Mouse (Mus musculus): ENCODE data around the gene Lrrn4. TPM values are rescaled to one million over a fixed set of nuclear protein-coding genes. Genes with fewer than 3 reads are reported as not detected.
A peak's percentile ranks its signal among the peaks of the same experiment; 100 is the strongest.

Lrrn4 gene
- polyA plus RNA-seq, 1 experiment from 2014 or later = 9.5 TPM

GRCm38 (mm10) chr2:132867521-132867920 is 13.2 kb downstream of the Lrrn4 start:
- peaks cover 23% of the 10 kb centered on the region; the same call in 1 of the 2 replicates for H3K36me3 ChIP-seq (ENCODE audit: control insufficient read depth, insufficient read depth)
- no peak for TF ChIP-seq CTCF (IDR thresholded peaks at IDR 0.05; ENCODE audit: low read depth)
- H3K27ac ChIP-seq (ENCODE audit: low read depth, low read length) = no peak overlapping the region
- no peak for ATAC-seq
- 62% methylated on average over 5 of the region's 5 CpGs for WGBS
- no peak overlapping the region for H3K9ac ChIP-seq (ENCODE audit: low read depth, low read length)
- no peaks in the 10 kb centered on the region for H3K27me3 ChIP-seq (replicated peaks; ENCODE audit: control insufficient read depth, insufficient read depth, low read length)
- no peak overlapping the region for H3K4me3 ChIP-seq (ENCODE audit: low read depth, low read length)
- H3K4me2 ChIP-seq (replicated peaks; ENCODE audit: low read depth) = no peak overlapping the region
- no peaks in the 10 kb centered on the region for H3K4me1 ChIP-seq (replicated peaks; ENCODE audit: control insufficient read depth, insufficient read depth, low read length)
- no peaks in the 10 kb centered on the region for H3K9me3 ChIP-seq (ENCODE audit: control insufficient read depth)

GRCm38 (mm10) chr2:132863325-132863724 is 17.4 kb downstream of the Lrrn4 start:
- no peak overlapping the region for H3K4me2 ChIP-seq (replicated peaks; ENCODE audit: low read depth)
- no peak for TF ChIP-seq CTCF (IDR thresholded peaks at IDR 0.05; ENCODE audit: low read depth)
- H3K27me3 ChIP-seq (replicated peaks; ENCODE audit: control insufficient read depth, insufficient read depth, low read length) = no peaks in the 10 kb centered on the region
- peaks cover 28% of the 10 kb centered on the region; the same call in 1 of the 2 replicates for H3K36me3 ChIP-seq (ENCODE audit: control insufficient read depth, insufficient read depth)
- 87% methylated on average over 2 of the region's 2 CpGs for WGBS
- H3K9ac ChIP-seq (ENCODE audit: low read depth, low read length) = no peak overlapping the region
- H3K4me3 ChIP-seq (ENCODE audit: low read depth, low read length) = no peak overlapping the region
- H3K9me3 ChIP-seq (ENCODE audit: control insufficient read depth) = no peaks in the 10 kb centered on the region
- no peaks in the 10 kb centered on the region for H3K4me1 ChIP-seq (replicated peaks; ENCODE audit: control insufficient read depth, insufficient read depth, low read length)
- no peak for ATAC-seq
- no peak overlapping the region for H3K27ac ChIP-seq (ENCODE audit: low read depth, low read length)

- WGBS = 80% methylated on average over 2 of the region's 2 CpGs
Measured at GRCm38 (mm10) chr2:132861456-132861855, 19.2 kb downstream of the Lrrn4 start.

GRCm38 (mm10) chr2:132860435-132860834 is 20.3 kb downstream of the Lrrn4 start:
- H3K27ac ChIP-seq (ENCODE audit: low read depth, low read length) = no peak overlapping the region
- no peak for ATAC-seq
- no peak for TF ChIP-seq CTCF (IDR thresholded peaks at IDR 0.05; ENCODE audit: low read depth)
- H3K9me3 ChIP-seq (ENCODE audit: control insufficient read depth) = no peaks in the 10 kb centered on the region
- H3K4me1 ChIP-seq (replicated peaks; ENCODE audit: control insufficient read depth, insufficient read depth, low read length) = no peaks in the 10 kb centered on the region
- H3K4me3 ChIP-seq (ENCODE audit: low read depth, low read length) = no peak overlapping the region
- H3K9ac ChIP-seq (ENCODE audit: low read depth, low read length) = no peak overlapping the region
- H3K27me3 ChIP-seq (replicated peaks; ENCODE audit: control insufficient read depth, insufficient read depth, low read length) = no peaks in the 10 kb centered on the region
- peaks cover 17% of the 10 kb centered on the region; the same call in 1 of the 2 replicates for H3K36me3 ChIP-seq (ENCODE audit: control insufficient read depth, insufficient read depth)
- H3K4me2 ChIP-seq (replicated peaks; ENCODE audit: low read depth) = no peak overlapping the region

More at GRCm38 (mm10) chr2:132861456-132861855, 19.2 kb downstream of the Lrrn4 start:
- Histone ChIP-seq H3K4me2 (replicated peaks; ENCODE audit: low read depth) (no peak overlapping the region), H3K27ac (ENCODE audit: low read depth, low read length) (no peak overlapping the region), H3K4me3 (ENCODE audit: low read depth, low read length) (no peak overlapping the region), H3K4me1 (replicated peaks; ENCODE audit: control insufficient read depth, insufficient read depth, low read length) (no peaks in the 10 kb centered on the region), H3K9me3 (ENCODE audit: control insufficient read depth) (no peaks in the 10 kb centered on the region), H3K36me3 (ENCODE audit: control insufficient read depth, insufficient read depth) (peaks cover 22% of the 10 kb centered on the region; the same call in 1 of the 2 replicates), H3K9ac (ENCODE audit: low read depth, low read length) (no peak overlapping the region), H3K27me3 (replicated peaks; ENCODE audit: control insufficient read depth, insufficient read depth, low read length) (no peaks in the 10 kb centered on the region)
- TF ChIP-seq CTCF (IDR thresholded peaks at IDR 0.05; ENCODE audit: low read depth) = no peak
- ATAC-seq = no peak

GRCm38 (mm10) chr2:132856333-132856732 is 24.4 kb downstream of the Lrrn4 start:
- H3K27me3 ChIP-seq (replicated peaks; ENCODE audit: control insufficient read depth, insufficient read depth, low read length) = no peaks in the 10 kb centered on the region
- no peak overlapping the region for H3K9ac ChIP-seq (ENCODE audit: low read depth, low read length)
- H3K27ac ChIP-seq (ENCODE audit: low read depth, low read length) = no peak overlapping the region
- no peaks in the 10 kb centered on the region for H3K9me3 ChIP-seq (ENCODE audit: control insufficient read depth)
- peak; percentile 51; the same call in 1 of the 2 replicates for ATAC-seq
- TF ChIP-seq CTCF (IDR thresholded peaks at IDR 0.05; ENCODE audit: low read depth) = 0 out of 2 replicates have a peak, but pooled peaks have one; percentile 7
- H3K4me3 ChIP-seq (ENCODE audit: low read depth, low read length) = no peak overlapping the region
- peaks cover 8% of the 10 kb centered on the region; the same call in 1 of the 2 replicates for H3K36me3 ChIP-seq (ENCODE audit: control insufficient read depth, insufficient read depth)
- WGBS = 62% methylated on average over 5 of the region's 5 CpGs
- no peaks in the 10 kb centered on the region for H3K4me1 ChIP-seq (replicated peaks; ENCODE audit: control insufficient read depth, insufficient read depth, low read length)
- H3K4me2 ChIP-seq (replicated peaks; ENCODE audit: low read depth) = no peak overlapping the region

- WGBS = 98% methylated on average over 1 of the region's 1 CpGs
- H3K27me3 ChIP-seq (replicated peaks; ENCODE audit: control insufficient read depth, insufficient read depth, low read length) = no peaks in the 10 kb centered on the region
- no peaks in the 10 kb centered on the region for H3K4me1 ChIP-seq (replicated peaks; ENCODE audit: control insufficient read depth, insufficient read depth, low read length)
- no peak overlapping the region for H3K27ac ChIP-seq (ENCODE audit: low read depth, low read length)
- H3K9ac ChIP-seq (ENCODE audit: low read depth, low read length) = no peak overlapping the region
- no peak for ATAC-seq
- H3K4me3 ChIP-seq (ENCODE audit: low read depth, low read length) = no peak overlapping the region
- H3K36me3 ChIP-seq (ENCODE audit: control insufficient read depth, insufficient read depth) = peaks cover 17% of the 10 kb centered on the region; the same call in 1 of the 2 replicates
- TF ChIP-seq CTCF (IDR thresholded peaks at IDR 0.05; ENCODE audit: low read depth) = no peak
- H3K4me2 ChIP-seq (replicated peaks; ENCODE audit: low read depth) = no peak overlapping the region
- no peaks in the 10 kb centered on the region for H3K9me3 ChIP-seq (ENCODE audit: control insufficient read depth)
Measured at GRCm38 (mm10) chr2:132853051-132853450, 27.6 kb downstream of the Lrrn4 start.

All from intestine, postnatal 0 days (tissue).